Mouse (Mus musculus) megakaryocyte-erythroid progenitor cell, adult 5 weeks (primary cell): ENCODE measurements around the gene Slc25a13. TPM values are rescaled to one million over a fixed set of nuclear protein-coding genes. Genes with fewer than 3 reads are reported as not detected.

ENCODE experiments used
- polyA plus RNA-seq: library from polyadenylated mRNA; stranded (reverse); fragments of >175 nt; gene quantifications from 2 replicates; pipeline ENCODE4 v1.2.3, GENCODE M21; 2012

Slc25a13 gene
- 2.5 and 2.6 TPM in 2 replicates for polyA plus RNA-seq

GRCm38 (mm10) chr6:6216507-6217285 is at the start of gene Slc25a13:
TSS of gene Slc25a13 (minus strand) at chr6:6217173.

